Mouse (Mus musculus) liver, embryonic 11.5 days (tissue): ENCODE results near the gene Angptl8. TPM values are rescaled to one million over a fixed set of nuclear protein-coding genes. Genes with fewer than 3 reads are reported as not detected.

Source experiments
- ATAC-seq: fragments of 200-750 bp; cut with Nextera tagmentation; replicated peaks from 2 replicates; pipeline ENCODE4 v1.8.0; 2017; ENCODE audit warnings: moderate number of reproducible peaks, mild to moderate bottlenecking, moderate TSS enrichment, moderate library complexity; ENCODE audit not compliant: low FRiP score
- DNase-seq: peaks from one replicate; pipeline ENCODE4 v3.0.0-alpha.2; 2017; ENCODE audit warnings: low spot score
- H3K27ac ChIP-seq: fragments of 300-500 bp; sonication (generic); 2 replicates; pipeline ENCODE4 v1.5.1; 2014; ENCODE audit warnings: mild to moderate bottlenecking, low read depth, low read length, control low read depth
- H3K27me3 ChIP-seq: fragments of 300-500 bp; sonication (generic); replicated peaks from 2 replicates; pipeline ENCODE4 v1.6.1; 2014; ENCODE audit warnings: low read length, mixed read lengths; ENCODE audit not compliant: control insufficient read depth, insufficient read depth
- H3K36me3 ChIP-seq: fragments of 300-500 bp; sonication (generic); 2 replicates; pipeline ENCODE4 v1.6.1; 2014; ENCODE audit warnings: mild to moderate bottlenecking, low read length, moderate library complexity, mixed read lengths; ENCODE audit not compliant: control insufficient read depth, insufficient read depth
- H3K4me1 ChIP-seq: fragments of 300-500 bp; sonication (generic); replicated peaks from 2 replicates; pipeline ENCODE4 v1.6.1; 2014; ENCODE audit warnings: low read length, mixed read lengths; ENCODE audit not compliant: control insufficient read depth, insufficient read depth
- H3K4me2 ChIP-seq: fragments of 300-500 bp; sonication (generic); 2 replicates; pipeline ENCODE4 v1.6.1; 2014; ENCODE audit warnings: mild to moderate bottlenecking, control low read depth, moderate library complexity
- H3K4me3 ChIP-seq: fragments of 300-500 bp; sonication (generic); 2 replicates; pipeline ENCODE4 v1.5.1; 2014; ENCODE audit warnings: low read depth, low read length, control low read depth
- H3K9ac ChIP-seq: fragments of 300-500 bp; sonication (generic); 2 replicates; pipeline ENCODE4 v1.6.1; 2014; ENCODE audit warnings: low read depth, low read length, control low read depth
- H3K9me3 ChIP-seq: fragments of 300-500 bp; sonication (generic); 2 replicates; pipeline ENCODE4 v1.6.1; 2016; ENCODE audit warnings: low read length, inconsistent platforms, mixed read lengths; ENCODE audit not compliant: control insufficient read depth
- WGBS: fragments of 180-500 bp; shearing (Covaris S2); extraction: QIAGEN DNeasy Blood & Tissue Kit; methylation state at CpG from one replicate; pipeline ENCODE4 v1.1.7; 2014; 5-methylcytosine and 5-hydroxymethylcytosine counted together
- polyA plus RNA-seq: library from polyadenylated mRNA; unstranded; fragments of >200 nt; fragmentation: Nextera tagmentation; extraction: Ambion mirVana; gene quantifications from 2 replicates; pipeline ENCODE4 v1.2.1, GENCODE M21; 2014

Angptl8 gene
- polyA plus RNA-seq, 1 experiment from 2014 or later: 17.4 TPM

- no peak overlapping the region for H3K4me2 ChIP-seq
- no peaks in the 10 kb centered on the region for H3K27me3 ChIP-seq
- no peak overlapping the region for H3K4me3 ChIP-seq
- ATAC-seq: no peak; the same call in 1 of the 2 replicates
- 86% methylated on average over 20 of the region's 20 CpGs for WGBS
- no peak overlapping the region for H3K9ac ChIP-seq
- no peak for DNase-seq
- H3K9me3 ChIP-seq: no peaks in the 10 kb centered on the region
- H3K36me3 ChIP-seq: peaks cover 5% of the 10 kb centered on the region; the same call in 1 of the 2 replicates
- H3K27ac ChIP-seq: peak overlapping the region; percentile 2; the same call in 1 of the 2 replicates
- H3K4me1 ChIP-seq: peaks cover 2% of the 10 kb centered on the region; the same call in 1 of the 2 replicates
These were observed 3.6 kb upstream of the Angptl8 start for GRCm38 (mm10) chr9:21831558-21832240.

DNA sequence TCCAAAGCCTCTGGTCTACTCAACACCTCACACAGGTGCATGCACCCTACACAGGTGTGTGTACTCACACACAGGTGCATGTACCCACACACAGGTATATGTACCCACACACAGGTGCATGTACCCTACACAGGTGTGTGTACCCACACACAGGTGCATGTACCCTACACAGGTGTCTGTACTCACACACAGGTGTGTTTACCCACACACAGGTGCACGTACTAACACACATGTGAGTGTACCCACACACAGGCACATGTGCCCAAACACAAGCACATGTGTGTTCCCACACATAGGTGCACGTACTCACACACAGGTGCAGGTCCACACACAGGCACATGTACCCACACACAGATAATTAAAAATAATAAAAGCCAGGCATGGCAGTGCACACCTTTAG, 2.4 kb downstream of the Angptl8 start:
- H3K4me3 ChIP-seq: no peak overlapping the region
- no peaks in the 10 kb centered on the region for H3K9me3 ChIP-seq
- DNase-seq (no peak), ATAC-seq (no peak)
- H3K27me3 ChIP-seq: no peaks in the 10 kb centered on the region
- no peak overlapping the region for H3K4me2 ChIP-seq
- no peak overlapping the region for H3K9ac ChIP-seq
- peaks cover 3% of the 10 kb centered on the region; the same call in 1 of the 2 replicates for H3K4me1 ChIP-seq
- WGBS: 84% methylated on average over 2 of the region's 2 CpGs
- no peak overlapping the region for H3K27ac ChIP-seq
- H3K36me3 ChIP-seq: peaks cover 25% of the 10 kb centered on the region

DNA sequence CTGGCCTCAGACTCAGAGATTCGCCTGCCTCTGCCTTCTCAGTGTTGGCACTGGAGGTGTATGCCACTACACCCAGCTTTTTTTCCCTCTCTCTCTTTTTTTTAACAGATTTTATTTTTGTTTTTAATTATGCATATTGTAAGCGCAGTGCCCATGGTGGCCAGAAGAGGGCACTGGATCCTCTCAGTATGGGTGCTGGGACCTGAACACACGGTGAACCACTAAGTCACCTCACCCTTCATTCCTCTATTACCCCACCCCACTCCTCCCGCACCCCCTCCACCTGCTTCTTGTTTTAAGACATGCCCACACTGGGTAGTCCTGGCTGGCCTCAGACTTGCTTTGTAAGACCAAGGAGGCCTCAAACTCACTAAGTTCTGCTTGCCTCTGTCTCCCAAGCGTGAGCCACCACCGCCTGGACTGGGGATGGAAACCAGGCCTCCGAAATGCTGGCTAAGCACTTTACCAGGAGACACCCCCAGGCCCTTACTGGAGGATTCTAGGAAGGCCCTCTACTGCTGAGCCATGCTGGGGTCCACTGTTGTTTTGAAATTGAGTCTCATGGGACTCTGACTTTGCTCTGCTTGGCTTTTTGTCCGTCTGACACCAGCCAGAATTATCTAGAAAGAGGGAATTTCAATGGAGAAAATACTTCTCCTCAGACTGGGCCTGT, 4.9 kb downstream of the Angptl8 start:
- Histone ChIP-seq H3K27me3 (no peaks in the 10 kb centered on the region), H3K9me3 (no peaks in the 10 kb centered on the region), H3K27ac (no peak overlapping the region), H3K36me3 (peaks cover 26% of the 10 kb centered on the region), H3K9ac (no peak overlapping the region), H3K4me2 (no peak overlapping the region), H3K4me1 (peaks cover 3% of the 10 kb centered on the region; the same call in 1 of the 2 replicates), H3K4me3 (no peak overlapping the region)
- 58% methylated on average over 8 of the region's 8 CpGs for WGBS
- no peak for ATAC-seq
- DNase-seq: no peak

- Histone ChIP-seq H3K4me2 (no peak overlapping the region), H3K27ac (no peak overlapping the region), H3K9me3 (no peaks in the 10 kb centered on the region), H3K36me3 (peaks cover 24% of the 10 kb centered on the region), H3K9ac (no peak overlapping the region), H3K27me3 (no peaks in the 10 kb centered on the region), H3K4me1 (peaks cover 6% of the 10 kb centered on the region), H3K4me3 (no peak overlapping the region)
- 91% methylated on average over 6 of the region's 6 CpGs for WGBS
- ATAC-seq (no peak), DNase-seq (no peak)
These were observed 6.0 kb downstream of the Angptl8 start for GRCm38 (mm10) chr9:21841340-21841739.

- DNase-seq (no peak), ATAC-seq (no peak)
- Histone ChIP-seq H3K4me3 (no peak overlapping the region), H3K9me3 (no peaks in the 10 kb centered on the region), H3K27ac (no peak overlapping the region), H3K36me3 (peaks cover 18% of the 10 kb centered on the region), H3K27me3 (no peaks in the 10 kb centered on the region), H3K4me2 (no peak overlapping the region), H3K9ac (no peak overlapping the region), H3K4me1 (peaks cover 14% of the 10 kb centered on the region)
- 52% methylated on average over 5 of the region's 5 CpGs for WGBS
These were observed 7.1 kb downstream of the Angptl8 start for GRCm38 (mm10) chr9:21842391-21842790.

DNA sequence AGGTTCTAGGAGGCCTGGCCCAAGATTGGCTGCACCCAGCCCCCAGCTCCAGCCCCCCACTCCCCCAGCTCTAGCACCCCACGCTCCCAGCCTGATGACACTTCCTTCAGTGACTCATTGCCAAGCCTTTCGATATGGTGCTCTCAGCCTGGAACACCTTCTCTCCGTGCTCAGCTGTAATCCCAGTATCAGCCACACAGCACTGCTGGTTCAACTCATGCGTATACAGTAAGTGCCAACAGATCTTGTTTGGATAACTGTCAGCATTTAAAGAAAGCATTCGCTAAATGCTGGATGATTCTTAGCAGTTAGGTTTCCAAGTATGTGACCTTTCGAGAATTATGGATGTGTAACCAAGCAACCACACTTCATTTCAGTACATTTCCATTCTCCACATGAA, 7.8 kb downstream of the Angptl8 start:
- Histone ChIP-seq H3K4me3 (no peak overlapping the region), H3K27me3 (no peaks in the 10 kb centered on the region), H3K36me3 (peaks cover 12% of the 10 kb centered on the region), H3K4me1 (peaks cover 21% of the 10 kb centered on the region), H3K4me2 (no peak overlapping the region), H3K27ac (no peak overlapping the region), H3K9ac (no peak overlapping the region), H3K9me3 (no peaks in the 10 kb centered on the region)
- DNase-seq (no peak), ATAC-seq (no peak)
- whole genome bisulfite sequencing: 75% methylated on average over 6 of the region's 6 CpGs

- Histone ChIP-seq H3K9ac (peak overlapping the region; percentile 20; the same call in 1 of the 2 replicates), H3K4me2 (no peak overlapping the region), H3K4me1 (peaks cover 34% of the 10 kb centered on the region), H3K36me3 (peaks cover 8% of the 10 kb centered on the region), H3K9me3 (no peaks in the 10 kb centered on the region), H3K4me3 (no peak overlapping the region), H3K27ac (no peak overlapping the region), H3K27me3 (no peaks in the 10 kb centered on the region)
- 47% methylated on average over 14 of the region's 14 CpGs for WGBS
- DNase-seq (no peak), ATAC-seq (no peak)
These were observed 10.2 kb downstream of the Angptl8 start for GRCm38 (mm10) chr9:21845381-21846080.

GRCm38 (mm10) chr9:21846755-21847341, 11.5 kb downstream of the Angptl8 start:
- peaks cover 39% of the 10 kb centered on the region for H3K4me1 ChIP-seq
- H3K4me2 ChIP-seq: peak overlapping the region; percentile 54
- H3K27me3 ChIP-seq: no peaks in the 10 kb centered on the region
- H3K9ac ChIP-seq: no peak overlapping the region
- 20% methylated on average over 11 of the region's 11 CpGs for WGBS
- H3K4me3 ChIP-seq: peak overlapping the region; percentile 28; the same call in 1 of the 2 replicates
- peak overlapping the region; percentile 82; the same call in 1 of the 2 replicates for H3K27ac ChIP-seq
- peaks cover 6% of the 10 kb centered on the region for H3K36me3 ChIP-seq
- DNase-seq (peak; percentile 59), ATAC-seq (peak; percentile 51)
- no peaks in the 10 kb centered on the region for H3K9me3 ChIP-seq
